Mouse (Mus musculus): ENCODE measurements at regions not wholly inside any gene's neighbourhood (a gene's known extent, or its start where the extent isn't known, plus 50 kb on each side); places are given as distances from the start of the nearest gene placed in this dataset.
A peak's percentile ranks its signal among the peaks of the same experiment; 100 is the strongest.
"Not testable (repeated sequence)": the region's sequence is repeated elsewhere in the genome, so short reads cannot be mapped to it uniquely, and the experiment has no call there.

DNA sequence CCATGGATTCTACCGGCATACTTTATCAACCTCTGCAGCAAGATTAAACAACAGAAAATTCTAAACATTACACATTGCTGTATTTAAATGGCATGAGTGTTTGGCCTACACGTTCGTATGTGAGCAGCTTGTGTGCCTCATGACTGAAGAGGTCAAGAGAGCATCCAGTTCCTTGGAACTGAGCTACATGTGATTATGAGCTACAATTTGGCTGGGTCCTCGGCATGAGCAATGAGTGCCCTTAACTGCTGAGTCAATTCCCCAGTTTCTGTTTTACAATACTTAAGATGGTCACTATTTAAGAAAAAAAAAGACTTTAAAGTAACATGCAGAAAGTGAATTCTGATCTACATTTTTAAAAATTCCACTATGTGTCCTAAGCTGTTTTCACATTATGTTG, 338.4 kb upstream of the Gpc6 start:
- ATAC-seq (ENCODE audit: low TSS enrichment): no peak

GRCm38 (mm10) chr14:116589529-116589928, 335.6 kb upstream of the Gpc6 start:
- ATAC-seq (ENCODE audit: low TSS enrichment): no peak

DNA sequence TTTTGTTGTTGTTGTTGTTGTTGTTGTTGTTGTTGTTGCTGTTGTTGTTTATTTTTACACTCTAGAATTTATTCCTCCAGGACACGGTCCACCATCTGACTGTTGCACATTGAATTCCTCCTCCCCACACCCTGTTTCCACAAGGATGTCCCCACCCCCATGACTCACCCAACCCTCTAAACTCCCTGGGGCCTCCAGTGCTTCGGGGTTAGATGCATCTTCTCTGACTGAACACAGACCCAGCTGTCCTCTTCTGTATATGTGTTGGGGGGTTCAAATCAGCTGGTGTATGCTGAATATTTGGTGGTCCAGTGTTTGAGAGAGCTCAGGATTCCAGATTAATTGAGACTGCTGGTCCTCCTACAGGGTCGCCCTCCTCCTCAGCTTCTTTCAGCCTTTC, 335.0 kb upstream of the Gpc6 start:
- no peak for ATAC-seq (ENCODE audit: low TSS enrichment)

DNA sequence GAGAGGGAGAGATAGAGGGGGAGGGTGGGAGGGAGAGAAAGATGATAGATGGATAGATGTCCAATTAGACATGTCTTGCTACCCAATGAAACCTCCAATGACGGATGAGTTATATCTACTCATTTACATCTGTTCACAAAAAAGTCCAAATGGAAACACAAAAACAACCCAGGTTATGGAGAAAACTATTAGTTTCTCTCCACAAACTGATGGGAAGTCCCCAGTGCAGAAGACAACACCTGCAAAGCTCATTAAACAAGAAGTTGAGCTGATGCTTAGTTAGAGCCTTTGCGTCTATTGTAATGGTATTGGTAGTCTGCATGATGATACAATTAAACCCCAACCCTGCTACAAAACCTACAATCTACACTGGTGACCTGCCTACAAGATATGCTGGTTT, 317.0 kb upstream of the Gpc6 start:
- no peak for ATAC-seq (ENCODE audit: low TSS enrichment)

- ATAC-seq (ENCODE audit: low TSS enrichment): no peak
These were observed 313.9 kb upstream of the Gpc6 start for GRCm38 (mm10) chr14:116611210-116611609.

DNA sequence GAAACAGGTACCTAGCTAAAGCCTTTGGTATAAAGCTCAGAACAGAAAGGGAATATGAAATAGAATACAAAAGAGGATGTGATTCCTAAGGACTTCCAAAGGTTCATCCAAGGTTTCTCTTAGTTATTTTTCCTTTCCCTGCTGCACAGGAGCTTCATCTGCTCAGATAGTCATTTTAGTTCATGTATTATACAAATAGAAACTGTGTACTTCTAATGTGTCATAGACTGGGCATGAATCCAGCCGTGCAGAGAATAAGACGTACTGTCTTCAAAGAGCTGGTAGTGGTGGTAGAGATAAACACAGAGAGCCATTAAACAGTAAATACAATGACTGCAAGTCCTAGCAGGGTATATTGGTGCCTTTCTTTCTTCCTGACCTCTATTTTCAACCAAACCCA, 292.9 kb upstream of the Gpc6 start:
- peak; percentile 92 for ATAC-seq (ENCODE audit: low TSS enrichment)

GRCm38 (mm10) chr14:116642091-116642490, 283.0 kb upstream of the Gpc6 start:
- ATAC-seq (ENCODE audit: low TSS enrichment): no peak

GRCm38 (mm10) chr14:116651897-116652296, 273.2 kb upstream of the Gpc6 start:
- ATAC-seq (ENCODE audit: low TSS enrichment): peak; percentile 97

DNA sequence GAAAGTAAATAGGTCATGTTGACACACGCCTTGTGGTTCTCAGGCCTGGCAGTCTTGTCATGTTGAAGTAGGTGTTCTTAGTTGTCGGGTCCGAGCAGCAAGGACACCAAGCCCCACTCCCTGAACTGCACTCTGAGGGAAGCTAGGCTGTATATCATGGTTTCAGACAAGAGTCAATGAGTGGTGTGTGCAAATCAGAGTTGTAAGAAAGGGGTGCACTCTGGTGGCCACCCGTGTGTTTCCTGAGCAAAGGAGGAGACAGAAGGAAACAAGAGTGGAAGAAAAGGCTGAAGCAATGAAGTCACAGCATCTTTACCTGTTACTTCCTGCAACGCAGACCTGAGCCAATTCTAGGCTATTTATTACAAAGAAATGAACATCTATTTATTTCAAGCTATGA, 241.2 kb upstream of the Gpc6 start:
- ATAC-seq (ENCODE audit: low TSS enrichment): no peak

GRCm38 (mm10) chr14:116697675-116698074, 227.4 kb upstream of the Gpc6 start:
- no peak for ATAC-seq (ENCODE audit: low TSS enrichment)

GRCm38 (mm10) chr14:116698437-116698836, 226.7 kb upstream of the Gpc6 start:
- no peak for ATAC-seq (ENCODE audit: low TSS enrichment)

DNA sequence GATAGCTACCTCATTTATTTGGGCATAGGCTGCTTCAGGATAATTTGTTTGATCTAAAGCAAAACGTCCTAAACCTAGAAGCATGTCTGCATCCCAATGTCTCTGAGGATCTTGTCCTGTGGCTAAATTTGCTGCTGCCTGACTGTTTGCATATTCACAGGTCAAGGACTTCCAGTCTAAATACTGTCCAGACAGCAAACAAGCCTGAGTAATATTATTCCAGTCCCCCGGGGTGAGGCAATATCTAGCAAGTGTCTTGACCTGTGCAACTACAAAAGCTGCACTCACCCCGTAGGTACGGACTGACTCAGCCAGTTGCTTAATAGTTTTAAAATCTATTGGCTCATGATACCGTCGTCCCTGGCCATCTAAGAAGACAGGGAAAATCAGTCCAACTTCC, 190.5 kb upstream of the Gpc6 start:
- not testable (repeated sequence) for ATAC-seq (ENCODE audit: low TSS enrichment)

- no peak for ATAC-seq (ENCODE audit: low TSS enrichment)
These were observed 170.5 kb upstream of the Gpc6 start for GRCm38 (mm10) chr14:116754438-116755157.

GRCm38 (mm10) chr14:116761429-116761828, 163.7 kb upstream of the Gpc6 start:
- ATAC-seq (ENCODE audit: low TSS enrichment): no peak

GRCm38 (mm10) chr14:116771120-116771519, 154.0 kb upstream of the Gpc6 start:
- peak; percentile 83 for ATAC-seq (ENCODE audit: low TSS enrichment)

DNA sequence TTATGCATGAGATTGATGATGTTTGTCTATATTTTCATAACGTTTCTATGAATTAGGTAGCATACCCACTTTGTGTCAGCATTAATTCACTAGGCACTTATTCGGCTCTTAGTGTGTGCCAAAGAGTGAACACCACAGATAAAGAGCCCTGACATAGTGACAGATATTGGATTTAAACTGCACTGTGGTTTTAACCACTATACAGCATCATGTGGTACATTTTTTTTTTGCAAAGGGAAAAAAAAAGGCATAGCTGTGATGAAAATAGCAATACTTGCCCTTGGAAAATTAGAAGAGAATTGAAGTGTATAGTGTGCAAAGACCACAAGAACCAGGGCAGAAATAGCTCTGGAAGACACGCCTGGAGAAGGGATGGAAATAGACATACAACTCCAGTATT, 153.4 kb upstream of the Gpc6 start:
- ATAC-seq (ENCODE audit: low TSS enrichment): no peak

DNA sequence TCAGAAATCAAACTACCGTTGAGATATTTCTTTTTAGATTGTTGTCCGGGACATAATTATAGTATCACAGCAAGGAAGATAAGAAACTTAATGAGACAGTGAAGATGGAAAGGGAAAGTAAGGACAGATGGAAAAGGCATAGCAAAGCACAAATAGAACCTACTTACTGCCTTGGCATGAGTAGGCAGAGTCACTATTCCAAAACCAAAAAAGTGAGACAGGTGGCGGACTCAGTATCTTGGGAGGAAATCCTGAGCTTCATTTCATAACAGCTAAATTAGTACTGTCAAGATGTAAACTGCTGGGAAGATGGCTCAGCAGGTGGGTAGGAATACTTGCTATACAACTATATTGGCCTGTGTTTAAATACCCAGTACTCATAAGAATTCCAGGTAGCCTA, 145.5 kb upstream of the Gpc6 start:
- peak; percentile 98 for ATAC-seq (ENCODE audit: low TSS enrichment)

DNA sequence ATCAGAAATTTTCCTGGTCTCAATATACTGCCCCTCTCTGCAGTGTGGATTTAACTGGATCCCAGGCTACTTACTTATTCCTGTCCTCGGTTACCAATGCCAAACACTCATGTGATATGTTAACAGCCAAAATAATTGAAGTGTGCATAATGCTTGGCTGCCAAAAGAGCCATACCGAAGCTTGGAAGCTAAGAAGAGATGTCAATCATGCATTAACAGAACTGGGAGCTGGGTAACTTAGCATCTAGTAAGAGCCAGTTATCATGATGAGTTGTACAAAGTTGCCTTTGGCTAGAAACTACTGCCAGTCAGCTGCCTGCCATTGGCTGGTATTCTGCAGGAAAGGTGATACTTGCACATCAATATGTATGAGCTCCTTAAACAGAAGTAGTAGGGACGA, 141.3 kb upstream of the Gpc6 start:
- ATAC-seq (ENCODE audit: low TSS enrichment): no peak

DNA sequence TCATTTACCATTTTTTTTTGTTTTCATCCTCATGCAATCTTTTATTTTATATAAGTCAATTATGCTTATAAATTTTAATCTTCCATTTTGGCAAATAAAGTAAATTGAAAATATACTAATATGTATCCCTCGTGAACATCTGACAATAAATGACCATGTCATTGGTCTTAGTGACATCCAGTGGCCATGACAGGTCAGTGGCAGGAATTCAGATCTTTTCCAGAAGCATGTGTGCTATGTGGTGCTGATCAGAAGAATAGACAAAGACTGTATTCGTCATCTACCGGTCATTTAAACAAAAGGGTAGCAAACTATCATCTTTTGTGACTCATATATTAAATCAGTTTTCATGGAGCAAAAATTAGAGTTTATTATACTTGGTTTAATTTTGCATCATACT, 118.6 kb upstream of the Gpc6 start:
- no peak for ATAC-seq (ENCODE audit: low TSS enrichment)

DNA sequence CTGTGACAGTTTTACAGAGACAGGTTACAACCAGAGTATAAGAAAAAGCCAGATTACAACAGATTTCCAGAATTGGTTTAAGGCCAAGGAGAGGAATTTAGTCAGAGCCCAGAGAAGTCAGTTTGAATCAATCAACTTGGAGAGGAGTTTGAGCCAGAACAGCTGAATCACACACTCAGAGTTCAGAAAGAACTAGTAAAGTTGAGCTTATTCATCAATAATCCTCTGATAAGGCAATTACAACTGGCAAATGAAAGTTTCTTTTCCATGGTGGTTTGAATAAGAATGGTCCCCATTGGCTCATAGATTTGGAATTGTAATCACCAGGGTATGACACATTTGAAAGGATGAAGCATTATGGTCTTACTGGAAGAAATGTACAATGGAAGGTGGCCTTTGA, 116.5 kb upstream of the Gpc6 start:
- no peak for ATAC-seq (ENCODE audit: low TSS enrichment)

DNA sequence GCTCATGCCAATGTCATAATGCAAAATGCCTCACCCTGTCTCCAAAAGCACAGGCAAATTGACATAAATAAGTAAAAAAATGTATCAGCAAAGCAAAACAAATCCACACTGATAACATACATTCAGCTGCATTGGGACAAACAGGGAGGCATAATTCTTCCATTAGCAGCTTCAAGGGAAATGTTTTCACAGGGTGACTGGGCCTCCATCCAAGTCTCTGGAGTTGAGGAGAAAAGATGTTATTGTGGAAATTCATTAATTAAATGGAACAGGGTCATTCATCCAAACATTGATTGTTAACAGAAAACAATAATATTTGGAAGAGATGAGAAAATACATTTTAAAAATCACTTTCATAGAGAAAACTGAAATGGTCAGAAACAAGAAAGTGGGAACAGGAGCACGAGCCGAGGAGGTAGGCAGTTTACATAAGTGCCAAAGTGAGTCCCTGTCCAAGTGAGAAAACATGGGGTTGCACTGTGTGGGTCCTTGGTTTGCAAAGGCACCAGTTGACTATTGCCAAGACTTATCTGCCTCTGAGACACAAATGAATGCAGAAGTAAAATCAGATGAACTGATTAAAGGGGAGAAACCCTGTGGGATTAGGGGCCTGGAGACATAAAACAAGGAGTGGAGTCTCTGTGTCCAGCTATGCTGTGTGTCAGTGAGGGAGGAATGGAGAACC, 114.3 kb upstream of the Gpc6 start:
- ATAC-seq (ENCODE audit: low TSS enrichment): no peak

- no peak for ATAC-seq (ENCODE audit: low TSS enrichment)
These were observed 87.9 kb upstream of the Gpc6 start for GRCm38 (mm10) chr14:116837235-116837634.

DNA sequence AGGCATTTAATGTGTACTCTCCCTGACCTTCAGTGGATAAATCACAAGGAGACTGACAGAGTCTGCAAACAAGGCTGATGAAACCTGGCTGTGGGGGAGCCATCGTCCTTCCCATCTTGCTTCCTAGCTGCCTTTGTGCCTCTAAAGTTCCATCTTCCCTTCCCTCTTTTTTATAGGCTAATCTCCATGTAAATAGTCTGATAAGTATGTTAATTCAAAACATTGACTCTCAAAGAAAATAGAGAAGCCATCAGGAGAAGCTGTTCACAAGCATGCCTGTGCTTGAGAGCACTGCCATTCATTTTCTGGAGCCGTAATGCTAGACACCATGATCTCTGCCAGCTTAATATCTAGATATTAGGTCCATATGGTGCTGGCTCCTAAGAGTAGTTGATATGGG, 55.7 kb upstream of the Gpc6 start:
- no peak for ATAC-seq (ENCODE audit: low TSS enrichment)

DNA sequence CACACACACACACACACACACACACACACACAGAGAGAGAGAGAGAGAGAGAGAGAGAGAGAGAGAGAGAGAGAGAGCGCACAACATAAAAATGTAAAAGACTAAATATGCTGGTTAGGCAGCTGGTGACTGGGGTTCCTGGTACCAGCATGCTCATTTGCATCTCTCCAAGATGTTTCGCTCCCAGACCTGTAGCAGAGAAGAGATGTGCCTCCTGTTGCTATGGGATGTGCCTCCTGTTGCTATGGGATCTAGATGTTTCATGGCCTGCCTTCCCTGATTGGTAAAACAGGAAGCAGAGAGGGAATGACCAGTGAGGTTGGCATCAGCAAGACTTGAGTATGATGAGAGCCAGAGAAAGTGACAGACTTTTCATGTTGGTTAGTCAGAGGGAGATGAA, 55.1 kb upstream of the Gpc6 start:
- ATAC-seq (ENCODE audit: low TSS enrichment): no peak
